Mouse (Mus musculus): ENCODE measurements at regions not wholly inside any gene's neighbourhood (a gene's known extent, or its start where the extent isn't known, plus 50 kb on each side); places are given as distances from the start of the nearest gene placed in this dataset.
A peak's percentile ranks its signal among the peaks of the same experiment; 100 is the strongest.

GRCm38 (mm10) chr12:52368034-52368433 lies 135.7 kb upstream of the Arhgap5 start:
- DNase-seq (ENCODE audit: low spot score): no peak

GRCm38 (mm10) chr12:52368466-52368865 lies 135.3 kb upstream of the Arhgap5 start:
- no peak for DNase-seq (ENCODE audit: low spot score)

GRCm38 (mm10) chr12:52370153-52370710 lies 133.5 kb upstream of the Arhgap5 start:
- no peak for DNase-seq (ENCODE audit: low spot score)

- DNase-seq (ENCODE audit: low spot score): no peak
Measured at GRCm38 (mm10) chr12:52375116-52375515, 128.7 kb upstream of the Arhgap5 start.

- no peak for DNase-seq (ENCODE audit: low spot score)
Measured at GRCm38 (mm10) chr12:52376692-52377462, 126.9 kb upstream of the Arhgap5 start.

GRCm38 (mm10) chr12:52377463-52377848 lies 126.3 kb upstream of the Arhgap5 start:
- DNase-seq (ENCODE audit: low spot score): no peak

- no peak for DNase-seq (ENCODE audit: low spot score)
Measured at GRCm38 (mm10) chr12:52379245-52379644, 124.5 kb upstream of the Arhgap5 start.

- no peak for DNase-seq (ENCODE audit: low spot score)
Measured at GRCm38 (mm10) chr12:52379960-52380359, 123.8 kb upstream of the Arhgap5 start.

- DNase-seq (ENCODE audit: low spot score): no peak
Measured at GRCm38 (mm10) chr12:52381161-52381967, 122.4 kb upstream of the Arhgap5 start.

GRCm38 (mm10) chr12:52381968-52382325 lies 121.8 kb upstream of the Arhgap5 start:
- DNase-seq (ENCODE audit: low spot score): no peak

GRCm38 (mm10) chr12:52382832-52383580 lies 120.8 kb upstream of the Arhgap5 start:
- DNase-seq (ENCODE audit: low spot score): no peak

GRCm38 (mm10) chr12:52389552-52389951 lies 114.2 kb upstream of the Arhgap5 start:
- no peak for DNase-seq (ENCODE audit: low spot score)

GRCm38 (mm10) chr12:52390242-52390641 lies 113.5 kb upstream of the Arhgap5 start:
- DNase-seq (ENCODE audit: low spot score): peak; percentile 87

- DNase-seq (ENCODE audit: low spot score): no peak
Measured at GRCm38 (mm10) chr12:52392636-52393035, 111.1 kb upstream of the Arhgap5 start.

GRCm38 (mm10) chr12:52393981-52394718 lies 109.6 kb upstream of the Arhgap5 start:
- DNase-seq (ENCODE audit: low spot score): no peak

GRCm38 (mm10) chr12:52394719-52395062 lies 109.1 kb upstream of the Arhgap5 start:
- DNase-seq (ENCODE audit: low spot score): no peak

- no peak for DNase-seq (ENCODE audit: low spot score)
Measured at GRCm38 (mm10) chr12:52395111-52395510, 108.7 kb upstream of the Arhgap5 start.

- DNase-seq (ENCODE audit: low spot score): peak; percentile 58
Measured at GRCm38 (mm10) chr12:52396178-52396841, 107.5 kb upstream of the Arhgap5 start.

GRCm38 (mm10) chr12:52397718-52398510 lies 105.9 kb upstream of the Arhgap5 start:
- DNase-seq (ENCODE audit: low spot score): no peak

- peak; percentile 42 for DNase-seq (ENCODE audit: low spot score)
Measured at GRCm38 (mm10) chr12:52398511-52398975, 105.2 kb upstream of the Arhgap5 start.
